Mouse (Mus musculus) R1 (cell line): ENCODE measurements around the gene Tas2r144.

Experiments
- DNase-seq: peaks from one replicate; pipeline ENCODE4 v3.0.0-alpha.2; 2018; ENCODE audit warnings: low read depth, low spot score

The Tas2r144 gene

GRCm38 (mm10) chr6:42215028-42215427 lies at the start of gene Tas2r144:
Gene Tas2r144, plus strand, starts transcription at chr6:42215328.
- no peak for DNase-seq

- no peak for DNase-seq
Observed at GRCm38 (mm10) chr6:42182462-42182861, 32.7 kb upstream of the Tas2r144 start.

- DNase-seq, result peak; percentile 43
Observed at GRCm38 (mm10) chr6:42186230-42186629, 28.9 kb upstream of the Tas2r144 start.

GRCm38 (mm10) chr6:42197710-42198109 lies 17.4 kb upstream of the Tas2r144 start:
- DNase-seq, result peak; percentile 15

GRCm38 (mm10) chr6:42199498-42199897 lies 15.6 kb upstream of the Tas2r144 start:
- DNase-seq, result no peak

GRCm38 (mm10) chr6:42222286-42222685 lies 7.2 kb downstream of the Tas2r144 start:
- DNase-seq, result no peak

GRCm38 (mm10) chr6:42225046-42225445 lies 9.9 kb downstream of the Tas2r144 start:
- DNase-seq, result no peak

GRCm38 (mm10) chr6:42227240-42228101 lies 12.3 kb downstream of the Tas2r144 start:
- peak; percentile 63 for DNase-seq

- DNase-seq, result no peak
Observed at GRCm38 (mm10) chr6:42229610-42230009, 14.5 kb downstream of the Tas2r144 start.

- DNase-seq, result no peak
Observed at GRCm38 (mm10) chr6:42231191-42231590, 16.1 kb downstream of the Tas2r144 start.

GRCm38 (mm10) chr6:42237276-42237805 lies 22.2 kb downstream of the Tas2r144 start:
- no peak for DNase-seq

- DNase-seq, result no peak
Observed at GRCm38 (mm10) chr6:42241311-42242045, 26.4 kb downstream of the Tas2r144 start.

- DNase-seq, result peak; percentile 94
Observed at GRCm38 (mm10) chr6:42245711-42246353, 30.7 kb downstream of the Tas2r144 start, which contains the start of gene Gstk1. Gene Gstk1, plus strand, starts transcription at chr6:42245935.

GRCm38 (mm10) chr6:42247173-42247572 lies 32.0 kb downstream of the Tas2r144 start:
- DNase-seq, result peak; percentile 77

GRCm38 (mm10) chr6:42247981-42248380 lies 32.9 kb downstream of the Tas2r144 start:
- no peak for DNase-seq

GRCm38 (mm10) chr6:42251791-42252190 lies 36.7 kb downstream of the Tas2r144 start:
- DNase-seq, result no peak

- no peak for DNase-seq
Observed at GRCm38 (mm10) chr6:42253103-42253502, 38.0 kb downstream of the Tas2r144 start.

GRCm38 (mm10) chr6:42257303-42257863 lies 42.3 kb downstream of the Tas2r144 start:
- peak; percentile 70 for DNase-seq

- no peak for DNase-seq
Observed at GRCm38 (mm10) chr6:42260430-42260829, 45.3 kb downstream of the Tas2r144 start.

GRCm38 (mm10) chr6:42261524-42262170 lies 46.5 kb downstream of the Tas2r144 start, which contains the start of gene Tmem139:
Gene Tmem139, plus strand, starts transcription at chr6:42261970.
- peak; percentile 75 for DNase-seq
